Mouse (Mus musculus): ENCODE results near the gene Upp2. TPM values are rescaled to one million over a fixed set of nuclear protein-coding genes. Genes with fewer than 3 reads are reported as not detected.

Upp2 gene
- polyA plus RNA-seq (2012; rRNA removed), result 4.9 and 6.6 TPM in 2 replicates

GRCm38 (mm10) chr2:58567066-58567810 lies at the start of gene Upp2, which contains the start of gene Acvr1:
Upp2 (plus strand) TSS chr2:58567298.
Acvr1 (minus strand) TSS chr2:58567157.
- no peak for DNase-seq (ENCODE audit: low read depth)

DNA sequence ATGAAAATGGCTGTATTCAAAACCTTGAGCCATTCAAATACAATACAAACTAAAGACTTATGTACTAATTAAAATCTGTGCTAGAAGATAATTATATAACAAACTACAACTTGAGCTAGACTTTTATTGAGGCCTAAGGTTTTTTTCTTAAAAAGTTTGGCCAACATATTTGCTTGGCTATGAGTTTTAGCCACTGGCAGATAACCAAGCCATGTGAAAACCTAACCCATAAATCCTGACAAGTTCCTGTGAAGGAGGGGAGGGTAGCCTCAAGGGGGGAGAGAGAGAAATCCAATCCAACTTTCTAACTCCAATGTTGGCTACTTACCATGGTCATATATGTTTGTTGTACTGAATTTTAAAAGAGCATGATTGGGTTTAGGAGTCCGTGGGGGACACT lies 48.6 kb upstream of the Upp2 start:
- no peak for DNase-seq (ENCODE audit: low read depth)

DNA sequence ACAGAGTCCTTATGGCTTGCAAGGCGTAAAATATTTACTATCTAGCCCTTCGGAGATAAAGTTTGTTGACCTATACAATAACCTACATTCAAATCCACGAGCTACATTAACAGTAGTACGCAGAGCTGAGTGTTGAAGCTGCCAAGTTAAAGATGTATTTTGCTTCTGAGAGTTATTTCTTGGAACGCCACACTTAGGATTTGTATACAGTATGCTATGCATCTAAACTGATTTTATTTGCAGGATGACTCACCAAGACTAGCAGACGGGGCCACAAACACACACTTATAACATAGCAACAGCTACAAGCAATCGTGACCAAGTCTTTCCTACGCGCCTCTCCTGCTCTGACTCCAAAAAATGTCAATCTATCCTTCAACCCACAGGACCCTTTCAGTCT lies 46.4 kb upstream of the Upp2 start:
- DNase-seq (ENCODE audit: low read depth), result no peak

- no peak for DNase-seq (ENCODE audit: low read depth)
These were observed 45.5 kb upstream of the Upp2 start for GRCm38 (mm10) chr2:58521621-58522020.

DNA sequence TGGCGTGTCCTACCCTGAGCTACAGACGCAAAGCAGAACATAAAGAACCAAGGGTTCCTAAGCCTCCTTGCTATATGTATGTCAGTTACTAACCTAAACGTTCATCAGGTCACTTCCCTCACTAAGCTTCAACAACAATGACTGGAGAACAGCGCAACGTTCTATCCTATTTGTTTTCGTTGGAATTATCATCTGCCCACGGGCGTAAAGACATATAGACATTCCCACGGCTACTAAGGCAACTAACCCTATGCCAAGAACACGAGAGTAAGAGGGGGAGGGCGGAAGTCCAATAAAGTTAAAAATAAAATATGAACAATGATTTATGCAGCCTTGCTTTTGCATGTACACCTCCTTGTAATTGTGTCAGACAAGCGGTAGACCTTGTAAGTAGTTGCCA lies 44.0 kb upstream of the Upp2 start:
- peak; percentile 73 for DNase-seq (ENCODE audit: low read depth)

GRCm38 (mm10) chr2:58523894-58524293 lies 43.2 kb upstream of the Upp2 start:
- no peak for DNase-seq (ENCODE audit: low read depth)

DNA sequence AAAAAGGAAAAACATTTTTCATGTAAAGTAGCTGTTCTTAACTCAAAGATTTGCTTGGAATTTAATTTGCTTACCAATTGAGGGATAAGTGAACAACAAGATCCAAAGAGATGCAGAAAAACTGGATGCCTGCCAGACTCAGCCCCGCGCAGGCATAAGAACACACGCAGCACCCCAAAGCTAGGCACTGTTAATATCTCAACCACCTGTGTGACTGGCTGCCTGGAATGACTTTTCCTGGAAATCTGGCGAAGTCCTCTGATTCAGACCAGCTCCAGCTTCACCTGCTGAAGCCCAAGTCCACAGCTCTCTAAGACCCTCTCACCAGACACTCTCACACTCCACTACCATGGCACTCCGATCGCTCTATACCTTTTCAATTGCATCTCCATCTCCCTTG lies 42.7 kb upstream of the Upp2 start:
- no peak for DNase-seq (ENCODE audit: low read depth)

- no peak for DNase-seq (ENCODE audit: low read depth)
These were observed 39.3 kb upstream of the Upp2 start for GRCm38 (mm10) chr2:58527786-58528185.

DNA sequence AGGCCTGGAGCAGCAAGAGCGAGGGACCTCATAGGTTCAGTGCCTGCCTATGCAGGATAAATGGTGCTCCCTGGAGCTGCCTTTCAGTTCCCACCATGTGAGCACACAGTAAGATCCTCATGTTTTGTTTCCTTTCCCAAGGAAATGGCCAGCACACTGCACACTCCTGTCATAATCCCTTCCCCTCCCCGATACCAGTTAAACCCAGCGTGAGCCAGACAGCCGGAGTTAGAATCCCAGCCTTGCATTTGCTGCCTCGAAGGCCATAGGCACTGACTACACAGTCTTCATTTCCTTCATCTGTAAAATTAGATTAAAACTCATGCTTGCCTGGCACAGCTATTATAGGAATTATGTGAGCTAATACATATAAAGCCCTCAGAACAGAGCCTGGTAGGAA lies 37.7 kb upstream of the Upp2 start:
- DNase-seq (ENCODE audit: low read depth), result no peak

DNA sequence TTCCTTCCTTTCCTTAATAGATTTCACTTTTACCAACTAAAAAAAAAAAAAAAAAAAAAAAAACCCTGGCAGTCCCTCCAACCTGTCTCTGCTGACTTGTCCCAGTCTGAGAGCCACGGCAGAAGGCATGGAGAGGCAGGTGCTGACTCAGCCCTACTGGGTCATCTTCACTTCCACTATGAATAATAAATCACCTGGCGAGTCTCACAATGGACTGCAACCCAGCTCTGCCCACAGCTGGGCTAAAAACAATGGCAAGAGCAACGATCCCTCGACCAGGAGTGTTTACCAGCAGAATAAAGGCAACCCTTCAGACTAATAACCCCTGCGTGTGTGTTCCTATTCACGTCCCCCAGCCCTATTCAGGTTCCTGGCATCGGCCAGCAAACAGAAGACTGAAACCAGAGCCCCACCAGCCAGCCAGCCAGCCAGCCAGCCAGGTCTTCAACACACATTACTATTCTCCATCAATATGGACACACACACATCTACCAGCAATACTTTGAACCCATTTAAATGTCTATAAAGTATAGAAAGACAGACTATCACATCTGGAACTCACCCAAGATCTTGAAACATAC lies 37.1 kb upstream of the Upp2 start:
- DNase-seq (ENCODE audit: low read depth), result no peak

DNA sequence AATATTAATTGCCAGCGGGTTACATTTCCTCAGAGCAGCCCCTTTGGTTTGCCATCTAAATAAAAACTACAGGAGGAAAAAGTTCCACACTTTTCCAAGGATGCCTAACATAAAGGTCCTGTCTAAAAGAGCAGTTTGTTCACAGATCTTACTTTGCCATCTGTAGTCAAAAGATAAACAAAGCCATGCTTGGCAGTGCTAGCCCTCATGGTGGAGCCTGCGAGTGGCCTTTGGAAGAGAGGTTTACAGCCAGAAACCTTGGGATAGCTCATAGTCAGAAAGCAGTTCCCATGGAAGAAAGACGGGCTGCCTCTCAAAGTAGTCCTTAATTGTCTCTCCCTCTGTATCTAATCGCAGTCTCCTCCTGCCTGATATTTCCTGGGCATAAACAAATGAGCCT lies 36.6 kb upstream of the Upp2 start:
- DNase-seq (ENCODE audit: low read depth), result no peak

- DNase-seq (ENCODE audit: low read depth), result no peak
These were observed 34.7 kb upstream of the Upp2 start for GRCm38 (mm10) chr2:58532260-58532850.

GRCm38 (mm10) chr2:58533521-58534001 lies 33.5 kb upstream of the Upp2 start:
- no peak for DNase-seq (ENCODE audit: low read depth)

GRCm38 (mm10) chr2:58534379-58534778 lies 32.7 kb upstream of the Upp2 start:
- DNase-seq (ENCODE audit: low read depth), result no peak

- DNase-seq (ENCODE audit: low read depth), result no peak
These were observed 31.9 kb upstream of the Upp2 start for GRCm38 (mm10) chr2:58535233-58535632.

DNA sequence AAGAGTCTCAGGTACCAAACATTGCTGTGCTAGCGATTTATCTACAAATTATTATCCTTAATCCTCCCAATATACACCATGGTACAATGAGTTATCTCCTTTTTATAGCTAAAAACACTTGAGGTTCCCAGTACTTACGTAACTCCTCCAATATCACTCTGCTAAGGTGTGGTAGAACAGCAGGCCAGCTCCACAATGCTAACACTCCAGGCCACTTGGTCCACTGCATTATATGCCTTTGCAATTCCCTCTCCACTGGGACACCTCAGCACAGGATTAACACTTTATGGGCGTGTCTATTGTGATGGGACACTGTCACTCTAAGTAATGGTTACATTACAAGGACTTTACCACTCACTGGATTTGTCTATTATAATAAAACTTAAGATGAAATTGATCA lies 30.3 kb upstream of the Upp2 start:
- no peak for DNase-seq (ENCODE audit: low read depth)

DNA sequence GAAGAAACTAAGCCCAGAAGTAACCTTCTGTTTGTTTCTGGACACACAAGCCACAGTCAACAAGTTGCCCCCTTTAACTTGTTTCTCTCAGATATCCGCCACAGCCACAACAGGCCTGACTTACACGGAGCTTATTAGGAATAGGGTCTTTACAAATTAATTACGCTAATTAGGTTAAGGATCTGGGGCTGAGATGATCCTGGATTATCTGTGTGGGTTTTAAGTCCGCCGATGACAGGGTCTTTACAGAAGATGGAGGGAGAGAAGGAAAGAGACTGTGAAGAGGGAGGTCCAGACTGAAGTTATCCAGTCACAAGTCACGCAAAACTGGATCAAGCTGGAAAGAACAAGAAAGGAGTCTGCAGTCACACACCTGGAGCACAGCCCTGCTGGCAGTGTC lies 28.9 kb upstream of the Upp2 start:
- DNase-seq (ENCODE audit: low read depth), result no peak

DNA sequence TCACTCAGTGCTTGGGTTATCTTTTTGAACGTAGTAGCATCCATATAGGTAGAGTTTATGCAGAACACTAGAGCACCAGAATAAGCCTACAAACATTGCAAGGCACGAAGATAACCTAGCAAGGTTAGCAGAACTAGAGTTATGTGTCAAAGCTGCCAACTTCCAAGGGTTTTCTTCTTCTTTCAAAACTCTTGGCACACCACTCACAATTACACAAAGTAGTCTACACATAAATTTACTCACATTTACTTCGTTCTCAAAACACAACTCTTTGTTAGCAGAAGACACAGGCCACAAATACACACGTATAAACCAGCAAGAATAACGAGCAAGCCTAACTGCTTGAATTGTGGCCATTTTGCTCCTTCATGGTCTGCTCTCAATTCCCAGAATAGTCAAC lies 23.8 kb upstream of the Upp2 start:
- DNase-seq (ENCODE audit: low read depth), result no peak

DNA sequence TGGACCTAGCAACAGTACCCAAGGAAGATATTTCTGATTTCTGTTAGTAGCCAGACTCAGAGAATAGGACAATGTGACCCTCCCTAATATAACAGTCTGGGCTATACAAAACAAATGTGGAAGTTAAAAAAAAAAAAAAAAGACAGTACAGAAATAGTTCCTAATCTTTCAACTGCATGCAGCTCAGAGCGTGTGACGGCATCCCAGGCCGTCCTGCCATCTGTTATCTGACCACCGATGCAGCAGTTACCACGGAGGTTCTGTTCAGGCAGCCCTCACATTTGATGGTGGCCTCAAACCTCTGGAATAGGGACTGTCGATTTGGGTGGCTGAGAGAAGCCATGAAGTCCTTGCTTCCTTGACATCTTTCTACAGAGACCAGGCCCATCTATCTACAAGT lies 22.7 kb upstream of the Upp2 start:
- no peak for DNase-seq (ENCODE audit: low read depth)

- no peak for DNase-seq (ENCODE audit: low read depth)
These were observed 20.8 kb upstream of the Upp2 start for GRCm38 (mm10) chr2:58546264-58546663.

DNA sequence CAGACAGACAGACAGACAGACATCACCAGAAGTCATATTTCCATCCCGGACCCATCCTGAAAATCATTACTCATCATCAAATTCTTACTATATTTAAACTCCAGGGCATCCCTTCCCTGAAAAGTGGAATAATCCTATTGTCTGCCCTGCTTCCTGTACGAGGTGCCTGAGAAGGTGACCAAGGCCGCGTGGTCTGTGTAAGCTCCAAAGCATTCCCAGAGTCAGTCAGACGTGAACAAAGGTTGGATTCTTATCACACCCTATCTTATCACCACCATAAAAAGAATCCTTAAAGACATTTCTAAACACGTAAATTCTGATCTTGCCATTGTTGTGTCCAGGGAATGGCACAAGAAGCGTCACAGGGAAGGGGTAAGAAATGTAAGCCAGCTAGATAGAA lies 18.2 kb upstream of the Upp2 start:
- DNase-seq (ENCODE audit: low read depth), result no peak

- no peak for DNase-seq (ENCODE audit: low read depth)
These were observed 17.1 kb upstream of the Upp2 start for GRCm38 (mm10) chr2:58549960-58550359.

DNA sequence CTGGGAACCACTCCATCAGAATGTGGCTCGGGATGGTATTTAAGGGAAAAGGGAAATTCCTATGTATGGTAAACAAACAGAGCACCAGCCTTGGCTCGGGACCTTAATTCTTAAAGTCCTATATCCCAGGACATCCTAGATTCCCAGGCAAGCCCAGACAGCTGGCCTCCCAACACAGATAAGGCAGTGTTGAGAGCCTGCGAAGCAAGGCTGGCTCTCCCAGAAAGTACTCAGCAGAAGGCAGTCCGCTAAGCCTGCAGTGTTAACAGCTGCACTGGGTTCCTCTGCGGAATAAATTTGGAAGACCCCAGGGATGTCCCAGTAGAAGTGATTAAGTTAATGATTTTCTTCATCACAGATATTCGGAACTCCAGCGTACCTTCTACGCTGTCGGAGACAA lies 16.6 kb upstream of the Upp2 start:
- no peak for DNase-seq (ENCODE audit: low read depth)
